Mouse (Mus musculus) mesoderm, embryonic 11.5 days (tissue): Measurements from ENCODE around the gene A430033K04Rik.

Experiments used
- DNase-seq: peaks from one replicate; pipeline ENCODE4 v3.0.0-alpha.2; 2012; ENCODE audit warnings: low read depth, low spot score

A430033K04Rik gene

GRCm38 (mm10) chr5:138622645-138623477 lies at the start of gene A430033K04Rik:
Gene A430033K04Rik (plus strand): TSS chr5:138622859.
- peak; percentile 94 for DNase-seq

- DNase-seq = no peak
These were observed 35.3 kb upstream of the A430033K04Rik start for GRCm38 (mm10) chr5:138587396-138587795.

- no peak for DNase-seq
These were observed 4.3 kb upstream of the A430033K04Rik start for GRCm38 (mm10) chr5:138618353-138618752.

GRCm38 (mm10) chr5:138619211-138620128 lies 3.2 kb upstream of the A430033K04Rik start, which contains the start of gene Zfp68:
Gene Zfp68 (minus strand): TSS chr5:138619761.
- peak; percentile 98 for DNase-seq

- no peak for DNase-seq
These were observed 1.8 kb upstream of the A430033K04Rik start for GRCm38 (mm10) chr5:138620836-138621235.

- no peak for DNase-seq
These were observed 818 bp downstream of the A430033K04Rik start for GRCm38 (mm10) chr5:138623478-138623875.

GRCm38 (mm10) chr5:138636486-138636885 lies 13.8 kb downstream of the A430033K04Rik start:
- DNase-seq = no peak

- no peak for DNase-seq
These were observed 18.4 kb downstream of the A430033K04Rik start for GRCm38 (mm10) chr5:138641081-138641480.

- DNase-seq = no peak
These were observed 19.1 kb downstream of the A430033K04Rik start for GRCm38 (mm10) chr5:138641761-138642160.

GRCm38 (mm10) chr5:138652911-138653310 lies 30.3 kb downstream of the A430033K04Rik start:
- DNase-seq = no peak

GRCm38 (mm10) chr5:138656477-138657156 lies 34.0 kb downstream of the A430033K04Rik start:
- peak; percentile 61 for DNase-seq

- no peak for DNase-seq
These were observed 34.7 kb downstream of the A430033K04Rik start for GRCm38 (mm10) chr5:138657407-138657806.

- peak; percentile 60 for DNase-seq
These were observed 35.2 kb downstream of the A430033K04Rik start for GRCm38 (mm10) chr5:138657854-138658253.

GRCm38 (mm10) chr5:138658922-138659321 lies 36.3 kb downstream of the A430033K04Rik start:
- DNase-seq = peak; percentile 80

GRCm38 (mm10) chr5:138683023-138683766 lies 60.5 kb downstream of the A430033K04Rik start:
- DNase-seq = no peak

- DNase-seq = no peak
These were observed 61.2 kb downstream of the A430033K04Rik start for GRCm38 (mm10) chr5:138683821-138684220.

GRCm38 (mm10) chr5:138687453-138687852 lies 64.8 kb downstream of the A430033K04Rik start:
- no peak for DNase-seq

- no peak for DNase-seq
These were observed 66.6 kb downstream of the A430033K04Rik start for GRCm38 (mm10) chr5:138689254-138689653.

GRCm38 (mm10) chr5:138692936-138693570 lies 70.4 kb downstream of the A430033K04Rik start:
- DNase-seq = no peak

- no peak for DNase-seq
These were observed 71.4 kb downstream of the A430033K04Rik start for GRCm38 (mm10) chr5:138694036-138694435.
